Mouse (Mus musculus): ENCODE measurements around the gene Zkscan16.

GRCm38 (mm10) chr4:58970678-58971077, 27.2 kb downstream of the Zkscan16 start:
- TF ChIP-seq CTCF (IDR thresholded peaks at IDR 0.05; ENCODE audit: extremely low read depth, insufficient read length, insufficient replicate concordance, low read depth, low read length): no peak
- no peak for TF ChIP-seq POLR2A (IDR thresholded peaks at IDR 0.05; ENCODE audit: low read depth, low read length)

Measured in small intestine, adult 2 months (tissue).